Mouse (Mus musculus) megakaryocyte-erythroid progenitor cell, adult 5 weeks (primary cell): ENCODE measurements around the gene Prickle3. TPM values are rescaled to one million over a fixed set of nuclear protein-coding genes. Genes with fewer than 3 reads are reported as not detected.

Experiments
- polyA plus RNA-seq: library from polyadenylated mRNA; stranded (reverse); fragments of >175 nt; gene quantifications from 2 replicates; pipeline ENCODE4 v1.2.3, GENCODE M21; 2012

The Prickle3 gene
- polyA plus RNA-seq, result 21.9 and 25.7 TPM in 2 replicates

GRCm38 (mm10) chrX:7657221-7657639 is at the start of gene Prickle3:
Gene Prickle3 (plus strand): TSS chrX:7657260.

GRCm38 (mm10) chrX:7638401-7639091 is 18.5 kb upstream of the Prickle3 start, which contains the start of gene Syp:
Gene Syp (plus strand): TSS chrX:7638471.

GRCm38 (mm10) chrX:7670921-7671623 is 14.0 kb downstream of the Prickle3 start, which contains the start of gene Plp2:
Gene Plp2 (minus strand): TSS chrX:7671390.

GRCm38 (mm10) chrX:7680864-7681263 is 23.8 kb downstream of the Prickle3 start, which contains the start of gene Magix:
Gene Magix (minus strand): TSS chrX:7681251.

GRCm38 (mm10) chrX:7696954-7697381 is 39.9 kb downstream of the Prickle3 start, which contains the start of gene Gpkow:
Gene Gpkow (plus strand): TSS chrX:7697131.

GRCm38 (mm10) chrX:7714135-7714899 is 57.3 kb downstream of the Prickle3 start, which contains the start of gene Wdr45:
Gene Wdr45 (plus strand): TSS chrX:7714333.

Other genes with a start within 250 kb of the Prickle3 start
- 0.33 TPM in 1 of 2 replicates, not detected in the other for gene Foxp3, start 83.6 kb upstream of the Prickle3 start, polyA plus RNA-seq
- 1.0 and 1.5 TPM in 2 replicates for gene Ppp1r3f, start 83.0 kb upstream of the Prickle3 start, polyA plus RNA-seq
- 54.9 and 59.4 TPM in 2 replicates for gene Ccdc22, start 51.7 kb upstream of the Prickle3 start, polyA plus RNA-seq
- 0.15 and 0.20 TPM in 2 replicates for gene Cacna1f, start 50.2 kb upstream of the Prickle3 start, polyA plus RNA-seq
- 0.37 and 0.49 TPM in 2 replicates for gene Syp, start 18.8 kb upstream of the Prickle3 start, polyA plus RNA-seq
- 78.6 and 85.3 TPM in 2 replicates for gene Plp2, start 14.1 kb downstream of the Prickle3 start, polyA plus RNA-seq
- 0.02 and 0.16 TPM in 2 replicates for gene Magix, start 24.0 kb downstream of the Prickle3 start, polyA plus RNA-seq
- gene Gpkow, start 39.9 kb downstream of the Prickle3 start, polyA plus RNA-seq, result 7.6 and 9.3 TPM in 2 replicates
- 29.1 and 38.9 TPM in 2 replicates for gene Wdr45, start 57.1 kb downstream of the Prickle3 start, polyA plus RNA-seq
- 5.4 and 5.5 TPM in 2 replicates for gene Gm45208, start 65.0 kb downstream of the Prickle3 start, polyA plus RNA-seq
- 13.0 and 14.3 TPM in 2 replicates for gene Praf2, start 71.2 kb downstream of the Prickle3 start, polyA plus RNA-seq
- gene Ccdc120, start 93.6 kb downstream of the Prickle3 start, polyA plus RNA-seq, result 9.2 and 12.0 TPM in 2 replicates
- gene Tfe3, start 105.3 kb downstream of the Prickle3 start, polyA plus RNA-seq, result 35.0 and 39.3 TPM in 2 replicates
- 30.7 and 49.9 TPM in 2 replicates for gene Gripap1, start 132.5 kb downstream of the Prickle3 start, polyA plus RNA-seq
- gene Kcnd1, start 165.0 kb downstream of the Prickle3 start, polyA plus RNA-seq, result 0.55 and 0.57 TPM in 2 replicates
- 82.6 and 87.6 TPM in 2 replicates for gene Otud5, start 184.1 kb downstream of the Prickle3 start, polyA plus RNA-seq
- gene Pim2, start 221.0 kb downstream of the Prickle3 start, polyA plus RNA-seq, result 24.2 and 25.3 TPM in 2 replicates
- 43.2 and 61.9 TPM in 2 replicates for gene Slc35a2, start 226.8 kb downstream of the Prickle3 start, polyA plus RNA-seq
- 168 and 179 TPM in 2 replicates for gene Pqbp1, start 242.0 kb downstream of the Prickle3 start, polyA plus RNA-seq
- gene Timm17b, start 242.1 kb downstream of the Prickle3 start, polyA plus RNA-seq, result 115 and 120 TPM in 2 replicates